Mouse (Mus musculus) heart, embryonic 10.5 days (tissue): ENCODE measurements around the gene Bbx. TPM values are rescaled to one million over a fixed set of nuclear protein-coding genes. Genes with fewer than 3 reads are reported as not detected.

ENCODE experiments used
- DNase-seq: peaks from one replicate; pipeline ENCODE4 v3.0.0-alpha.2; 2017; ENCODE audit warnings: low spot score
- H3K27ac ChIP-seq: fragments of 300-500 bp; sonication (generic); 2 replicates; pipeline ENCODE4 v1.5.1; 2016; ENCODE audit warnings: mild to moderate bottlenecking
- H3K27me3 ChIP-seq: fragments of 300-500 bp; sonication (generic); 2 replicates; pipeline ENCODE4 v1.6.1; 2016; ENCODE audit warnings: mild to moderate bottlenecking; ENCODE audit not compliant: poor library complexity, insufficient read depth, severe bottlenecking
- H3K36me3 ChIP-seq: fragments of 300-500 bp; sonication (generic); 2 replicates; pipeline ENCODE4 v1.6.1; 2016; ENCODE audit warnings: mild to moderate bottlenecking, moderate library complexity
- H3K4me1 ChIP-seq: fragments of 300-500 bp; sonication (generic); 2 replicates; pipeline ENCODE4 v1.6.1; 2016; ENCODE audit warnings: mild to moderate bottlenecking
- H3K4me3 ChIP-seq: fragments of 300-500 bp; sonication (generic); 2 replicates; pipeline ENCODE4 v1.5.1; 2016; ENCODE audit warnings: mild to moderate bottlenecking, moderate library complexity
- H3K9me3 ChIP-seq: fragments of 300-500 bp; sonication (generic); 2 replicates; pipeline ENCODE4 v1.6.1; 2016; ENCODE audit warnings: mild to moderate bottlenecking, moderate library complexity
- WGBS: fragments of 180-500 bp; shearing (Covaris S2); methylation state at CpG from one replicate; pipeline ENCODE4 v1.1.7; 2016; 5-methylcytosine and 5-hydroxymethylcytosine counted together
- polyA plus RNA-seq: library from polyadenylated mRNA; unstranded; fragments of >200 nt; fragmentation: Nextera tagmentation; extraction: Ambion mirVana; gene quantifications from 2 replicates; pipeline ENCODE4 v1.2.1, GENCODE M21; 2016

Gene Bbx
- polyA plus RNA-seq, 1 experiment from 2014 or later: 50.2 TPM

GRCm38 (mm10) chr16:50383541-50383940, 48.6 kb downstream of the Bbx start:
- Histone ChIP-seq H3K27me3 (no peaks in the 10 kb centered on the region), H3K9me3 (no peaks in the 10 kb centered on the region), H3K36me3 (no peaks in the 10 kb centered on the region), H3K4me3 (no peak overlapping the region), H3K27ac (no peak overlapping the region), H3K4me1 (peaks cover 21% of the 10 kb centered on the region)
- no peak for DNase-seq
- 93% methylated on average over 8 of the region's 8 CpGs for WGBS

- Histone ChIP-seq H3K4me3 (peak overlapping the region; percentile 33), H3K36me3 (no peaks in the 10 kb centered on the region), H3K27me3 (no peaks in the 10 kb centered on the region), H3K4me1 (peaks cover 21% of the 10 kb centered on the region), H3K27ac (peak overlapping the region; percentile 36; the same call in 1 of the 2 replicates), H3K9me3 (no peaks in the 10 kb centered on the region)
- 42% methylated on average over 7 of the region's 7 CpGs for WGBS
- no peak for DNase-seq
Measured at GRCm38 (mm10) chr16:50381351-50381746, 50.8 kb downstream of the Bbx start.

GRCm38 (mm10) chr16:50380682-50381350, 51.4 kb downstream of the Bbx start:
- peaks cover 21% of the 10 kb centered on the region for H3K4me1 ChIP-seq
- H3K4me3 ChIP-seq: peak overlapping the region; percentile 33
- WGBS: 36% methylated on average over 10 of the region's 10 CpGs
- no peaks in the 10 kb centered on the region for H3K36me3 ChIP-seq
- DNase-seq: no peak
- no peak overlapping the region for H3K27ac ChIP-seq
- no peaks in the 10 kb centered on the region for H3K9me3 ChIP-seq
- H3K27me3 ChIP-seq: no peaks in the 10 kb centered on the region

- Histone ChIP-seq H3K36me3 (no peaks in the 10 kb centered on the region), H3K9me3 (no peaks in the 10 kb centered on the region), H3K27ac (no peak overlapping the region), H3K4me3 (no peak overlapping the region), H3K4me1 (peaks cover 21% of the 10 kb centered on the region), H3K27me3 (no peaks in the 10 kb centered on the region)
- DNase-seq: no peak
- 54% methylated on average over 7 of the region's 7 CpGs for WGBS
Measured at GRCm38 (mm10) chr16:50380232-50380631, 52.0 kb downstream of the Bbx start.

- H3K4me3 ChIP-seq: no peak overlapping the region
- no peaks in the 10 kb centered on the region for H3K36me3 ChIP-seq
- H3K27me3 ChIP-seq: no peaks in the 10 kb centered on the region
- H3K9me3 ChIP-seq: no peaks in the 10 kb centered on the region
- peaks cover 5% of the 10 kb centered on the region; the same call in 1 of the 2 replicates for H3K4me1 ChIP-seq
- 89% methylated on average over 3 of the region's 3 CpGs for WGBS
- no peak overlapping the region for H3K27ac ChIP-seq
- no peak for DNase-seq
Measured at GRCm38 (mm10) chr16:50374611-50375010, 57.6 kb downstream of the Bbx start.

- no peaks in the 10 kb centered on the region for H3K9me3 ChIP-seq
- no peak overlapping the region for H3K27ac ChIP-seq
- peaks cover 5% of the 10 kb centered on the region; the same call in 1 of the 2 replicates for H3K4me1 ChIP-seq
- WGBS: 51% methylated on average over 5 of the region's 5 CpGs
- no peak for DNase-seq
- no peaks in the 10 kb centered on the region for H3K36me3 ChIP-seq
- no peaks in the 10 kb centered on the region for H3K27me3 ChIP-seq
- no peak overlapping the region for H3K4me3 ChIP-seq
Measured at GRCm38 (mm10) chr16:50373685-50374084, 58.5 kb downstream of the Bbx start.

GRCm38 (mm10) chr16:50372543-50372942, 59.6 kb downstream of the Bbx start:
- Histone ChIP-seq H3K4me3 (no peak overlapping the region), H3K36me3 (no peaks in the 10 kb centered on the region), H3K9me3 (no peaks in the 10 kb centered on the region), H3K27ac (no peak overlapping the region), H3K27me3 (no peaks in the 10 kb centered on the region), H3K4me1 (peaks cover 5% of the 10 kb centered on the region; the same call in 1 of the 2 replicates)
- DNase-seq: no peak
- WGBS: 72% methylated on average over 2 of the region's 2 CpGs

- Histone ChIP-seq H3K4me1 (peaks cover 12% of the 10 kb centered on the region), H3K36me3 (no peaks in the 10 kb centered on the region), H3K4me3 (no peak overlapping the region), H3K9me3 (no peaks in the 10 kb centered on the region), H3K27me3 (no peaks in the 10 kb centered on the region), H3K27ac (no peak overlapping the region)
- WGBS: 27% methylated on average over 3 of the region's 3 CpGs
- no peak for DNase-seq
Measured at GRCm38 (mm10) chr16:50371460-50371859, 60.7 kb downstream of the Bbx start.

GRCm38 (mm10) chr16:50370423-50370822, 61.8 kb downstream of the Bbx start:
- H3K27me3 ChIP-seq: no peaks in the 10 kb centered on the region
- no peaks in the 10 kb centered on the region for H3K36me3 ChIP-seq
- no peak for DNase-seq
- no peak overlapping the region for H3K4me3 ChIP-seq
- H3K9me3 ChIP-seq: no peaks in the 10 kb centered on the region
- H3K27ac ChIP-seq: no peak overlapping the region
- 73% methylated on average over 2 of the region's 2 CpGs for WGBS
- H3K4me1 ChIP-seq: peaks cover 13% of the 10 kb centered on the region

GRCm38 (mm10) chr16:50366556-50366955, 65.6 kb downstream of the Bbx start:
- no peaks in the 10 kb centered on the region for H3K27me3 ChIP-seq
- WGBS: 29% methylated on average over 5 of the region's 5 CpGs
- H3K36me3 ChIP-seq: no peaks in the 10 kb centered on the region
- no peak for DNase-seq
- no peaks in the 10 kb centered on the region for H3K9me3 ChIP-seq
- no peak overlapping the region for H3K4me3 ChIP-seq
- H3K4me1 ChIP-seq: peaks cover 32% of the 10 kb centered on the region
- no peak overlapping the region for H3K27ac ChIP-seq

GRCm38 (mm10) chr16:50364189-50365059, 67.8 kb downstream of the Bbx start:
- Histone ChIP-seq H3K27me3 (no peaks in the 10 kb centered on the region), H3K36me3 (no peaks in the 10 kb centered on the region), H3K4me3 (peak overlapping the region; percentile 60), H3K27ac (peak overlapping the region; percentile 84), H3K9me3 (no peaks in the 10 kb centered on the region), H3K4me1 (peaks cover 28% of the 10 kb centered on the region)
- peak; percentile 84 for DNase-seq
- 22% methylated on average over 11 of the region's 11 CpGs for WGBS

- Histone ChIP-seq H3K9me3 (no peaks in the 10 kb centered on the region), H3K27ac (peak overlapping the region; percentile 84), H3K4me1 (peaks cover 28% of the 10 kb centered on the region), H3K36me3 (no peaks in the 10 kb centered on the region), H3K27me3 (no peaks in the 10 kb centered on the region), H3K4me3 (peak overlapping the region; percentile 60)
- DNase-seq: no peak
- 71% methylated on average over 17 of the region's 17 CpGs for WGBS
Measured at GRCm38 (mm10) chr16:50363443-50364188, 68.6 kb downstream of the Bbx start.

- Histone ChIP-seq H3K4me3 (no peak overlapping the region), H3K27me3 (no peaks in the 10 kb centered on the region), H3K27ac (no peak overlapping the region), H3K36me3 (no peaks in the 10 kb centered on the region), H3K9me3 (no peaks in the 10 kb centered on the region), H3K4me1 (peaks cover 21% of the 10 kb centered on the region)
- 76% methylated on average over 7 of the region's 7 CpGs for WGBS
- DNase-seq: no peak
Measured at GRCm38 (mm10) chr16:50360631-50361030, 71.6 kb downstream of the Bbx start.
